Mouse (Mus musculus): ENCODE data around the gene Ppp2r1b. TPM values are rescaled to one million over a fixed set of nuclear protein-coding genes. Genes with fewer than 3 reads are reported as not detected.
A peak's percentile ranks its signal among the peaks of the same experiment; 100 is the strongest.

The Ppp2r1b gene
- total RNA-seq, 2 experiments from 2014 or later: 16.8 to 17.7 TPM

GRCm38 (mm10) chr9:50835068-50835705 is 9.9 kb upstream of the Ppp2r1b start:
- DNase-seq (ENCODE audit: low spot score in 2 of 2): no peak

DNA sequence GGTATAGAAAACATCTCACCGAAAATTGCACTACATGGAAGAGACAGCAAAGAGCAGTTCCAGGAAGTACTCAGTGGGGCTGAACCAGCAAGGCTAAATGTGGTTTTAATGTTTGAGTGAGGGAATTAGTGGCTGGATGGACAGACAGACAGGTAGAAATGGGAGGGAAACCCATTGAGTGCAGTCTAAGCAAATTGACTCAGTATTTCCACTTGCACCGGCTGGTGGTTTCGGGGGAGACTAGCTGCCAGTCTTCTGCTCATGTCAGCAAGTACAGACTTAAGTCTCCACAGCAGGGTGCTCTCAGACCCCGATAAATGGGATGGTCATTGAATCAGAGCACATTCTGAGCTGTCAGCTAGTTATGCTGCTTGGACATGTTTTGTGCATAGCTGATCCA is 9.0 kb upstream of the Ppp2r1b start:
- DNase-seq (ENCODE audit: low spot score in 2 of 2): no peak

GRCm38 (mm10) chr9:50841079-50841789 is 3.9 kb upstream of the Ppp2r1b start:
- DNase-seq (ENCODE audit: low spot score in 2 of 2): no peak

- DNase-seq (ENCODE audit: low spot score in 2 of 2): no peak
These were observed 446 bp downstream of the Ppp2r1b start for GRCm38 (mm10) chr9:50845547-50845946.

GRCm38 (mm10) chr9:50847133-50847532 is 2.0 kb downstream of the Ppp2r1b start:
- DNase-seq (ENCODE audit: low spot score in 2 of 2): no peak

- no peak for DNase-seq (ENCODE audit: low spot score in 2 of 2)
These were observed 2.7 kb downstream of the Ppp2r1b start for GRCm38 (mm10) chr9:50847606-50848368.

GRCm38 (mm10) chr9:50848821-50849220 is 3.7 kb downstream of the Ppp2r1b start:
- DNase-seq (ENCODE audit: low spot score in 2 of 2): no peak

DNA sequence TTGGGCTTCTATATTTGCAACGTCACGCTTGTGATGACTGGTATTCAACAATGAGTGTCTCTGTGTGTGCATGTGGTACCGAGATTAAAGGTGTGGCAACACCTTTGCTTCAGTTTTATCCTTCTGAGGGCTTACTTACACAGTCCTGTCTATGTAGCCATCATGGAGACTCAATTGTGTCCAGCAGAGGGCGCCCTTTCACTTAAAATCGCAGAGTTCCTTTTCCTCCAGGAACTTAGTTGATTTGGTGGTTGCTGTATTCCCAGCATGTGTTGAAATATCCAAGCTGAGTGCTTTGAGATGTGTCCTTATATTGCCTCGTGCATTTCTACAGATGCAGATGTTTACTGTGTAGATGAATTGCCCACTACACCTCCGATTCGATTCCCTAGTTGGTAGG is 4.1 kb downstream of the Ppp2r1b start:
- peak; percentile 79 to 89 for DNase-seq (ENCODE audit: low spot score in 2 of 2)

- no peak for DNase-seq (ENCODE audit: low spot score in 2 of 2)
These were observed 4.7 kb downstream of the Ppp2r1b start for GRCm38 (mm10) chr9:50849755-50850154.

DNA sequence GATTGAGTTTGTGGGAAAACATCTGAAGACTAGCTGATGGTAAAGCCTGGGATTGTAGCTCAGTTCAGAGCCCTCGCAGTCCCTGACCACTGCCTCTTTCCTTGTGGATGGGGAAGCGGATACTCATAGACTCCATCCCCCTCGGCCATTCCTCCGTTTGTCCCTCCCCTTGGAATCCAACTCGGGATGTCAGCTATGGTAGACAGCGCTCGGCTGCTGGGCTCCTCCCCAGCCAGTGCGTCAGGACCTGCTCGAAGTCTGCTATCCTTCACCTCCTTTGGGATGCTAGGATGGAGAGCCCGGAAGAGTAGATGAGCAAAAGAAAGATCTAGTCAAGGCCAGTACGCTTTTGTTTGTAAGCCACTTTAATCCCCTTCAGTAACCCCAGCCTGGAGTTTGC is 5.2 kb downstream of the Ppp2r1b start:
- no peak for DNase-seq (ENCODE audit: low spot score in 2 of 2)

- no peak for DNase-seq (ENCODE audit: low spot score in 2 of 2)
These were observed 5.6 kb downstream of the Ppp2r1b start for GRCm38 (mm10) chr9:50850713-50851112.

- no peak for DNase-seq (ENCODE audit: low spot score in 2 of 2)
These were observed 7.7 kb downstream of the Ppp2r1b start for GRCm38 (mm10) chr9:50852634-50853349.

DNA sequence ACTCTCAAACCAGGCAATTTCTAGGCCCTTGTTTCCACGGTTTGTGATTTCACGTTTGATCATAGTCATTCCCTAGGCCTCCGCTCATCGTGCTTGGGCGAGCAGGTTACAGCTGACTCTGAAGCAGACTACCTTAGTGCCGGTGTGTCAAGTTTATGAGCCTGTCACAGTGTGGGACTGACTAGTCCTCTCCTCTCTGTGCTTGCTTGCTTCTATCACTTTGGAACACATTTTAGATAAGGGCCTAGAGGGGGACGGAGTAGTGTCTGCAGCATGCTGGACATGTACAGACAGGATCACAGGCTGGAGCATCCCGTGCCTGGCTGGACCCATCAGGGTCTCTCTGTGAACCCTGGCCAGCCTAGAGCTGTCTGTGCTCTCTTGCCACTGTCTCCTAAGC is 9.3 kb downstream of the Ppp2r1b start:
- DNase-seq (ENCODE audit: low spot score in 2 of 2): no peak

DNA sequence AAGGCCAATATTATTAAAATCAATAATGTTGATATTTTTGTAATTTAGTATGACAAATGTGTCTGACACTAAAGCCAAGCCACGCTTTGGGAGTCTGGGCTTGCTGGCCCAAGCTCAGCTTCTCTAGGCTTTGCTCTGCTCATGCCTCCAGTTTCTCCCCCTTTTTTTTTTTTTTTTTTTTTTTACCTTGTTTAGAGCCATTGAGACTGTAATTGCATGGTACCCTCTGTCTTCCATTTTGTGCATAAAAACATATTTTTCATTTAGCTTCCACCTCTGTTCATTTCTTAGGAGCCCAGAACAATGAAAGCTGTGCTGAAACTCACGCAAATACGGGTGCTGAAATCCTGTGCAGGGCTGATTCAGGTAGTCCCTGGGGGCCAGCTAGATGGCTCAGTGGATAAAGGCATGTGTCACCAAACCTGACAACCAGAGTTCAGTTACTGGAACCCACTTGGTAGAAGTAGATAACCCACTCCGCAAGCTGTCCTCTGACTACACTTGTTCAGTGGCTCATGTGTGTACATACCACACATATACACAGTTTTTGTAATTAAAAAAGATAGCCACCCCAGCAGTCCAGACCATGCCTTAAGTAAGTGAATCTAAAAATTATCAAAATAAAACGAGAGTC is 10.1 kb downstream of the Ppp2r1b start:
- DNase-seq (ENCODE audit: low spot score in 2 of 2): no peak

- no peak for DNase-seq (ENCODE audit: low spot score in 2 of 2)
These were observed 10.7 kb downstream of the Ppp2r1b start for GRCm38 (mm10) chr9:50855780-50856179.

- DNase-seq (ENCODE audit: low spot score in 2 of 2): peak; percentile 85 to 90
These were observed 11.4 kb downstream of the Ppp2r1b start for GRCm38 (mm10) chr9:50856341-50857081.

GRCm38 (mm10) chr9:50857082-50857641 is 12.1 kb downstream of the Ppp2r1b start:
- peak in 1 of 2 experiments; percentile 32 for DNase-seq (ENCODE audit: low spot score in 2 of 2)

DNA sequence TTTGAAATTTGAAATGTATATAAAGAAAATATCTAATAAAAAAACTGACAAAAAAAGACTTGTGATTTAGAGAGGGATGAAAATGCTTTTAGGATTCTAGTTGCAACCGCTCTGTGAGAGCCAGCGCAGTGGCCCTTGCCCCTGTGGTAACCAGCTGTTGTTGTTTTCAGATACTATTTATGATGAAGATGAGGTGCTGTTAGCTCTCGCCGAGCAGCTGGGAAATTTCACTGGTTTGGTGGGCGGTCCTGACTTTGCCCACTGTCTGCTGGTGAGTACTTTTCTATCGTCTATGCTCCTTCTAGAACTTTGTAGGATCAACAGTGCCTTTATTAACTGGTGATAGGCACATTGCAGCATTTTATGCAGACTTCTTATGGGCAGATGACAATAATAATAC is 13.6 kb downstream of the Ppp2r1b start:
- no peak for DNase-seq (ENCODE audit: low spot score in 2 of 2)

DNA sequence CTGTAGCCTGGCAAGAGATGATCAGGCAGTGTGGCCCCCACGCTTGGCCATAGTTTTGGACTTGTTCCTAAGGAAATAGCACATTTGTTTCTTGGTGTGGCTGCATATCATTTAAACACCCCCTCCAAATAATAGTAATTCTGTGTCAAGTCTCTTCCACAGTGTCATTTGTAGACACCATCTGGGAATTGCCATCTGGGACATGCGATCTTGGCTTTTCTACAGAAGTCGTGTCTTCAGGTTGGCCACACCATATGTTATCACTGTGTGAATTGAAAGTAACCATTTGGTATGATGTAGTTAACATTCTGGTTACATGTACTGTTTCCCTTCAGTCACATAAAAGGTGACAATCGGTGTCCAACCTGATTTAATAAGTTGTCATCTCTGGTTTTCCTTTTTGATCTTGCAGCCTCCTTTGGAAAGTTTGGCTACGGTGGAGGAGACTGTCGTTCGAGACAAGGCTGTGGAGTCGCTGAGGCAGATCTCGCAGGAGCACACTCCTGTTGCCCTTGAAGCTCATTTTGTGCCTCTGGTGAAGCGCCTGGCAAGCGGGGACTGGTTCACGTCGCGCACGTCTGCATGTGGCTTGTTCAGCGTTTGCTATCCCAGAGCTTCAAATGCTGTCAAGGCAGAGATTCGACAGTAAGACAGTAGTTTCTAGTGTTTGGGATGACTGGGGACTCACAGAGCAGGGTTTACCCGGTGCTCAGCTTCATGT is 16.2 kb downstream of the Ppp2r1b start:
- DNase-seq (ENCODE audit: low spot score in 2 of 2): no peak
